Mouse (Mus musculus): ENCODE data around the gene Grhl3.
"Not testable (repeated sequence)": the region's sequence is repeated elsewhere in the genome, so short reads cannot be mapped to it uniquely, and the experiment has no call there.

Gene Grhl3

GRCm38 (mm10) chr4:135573251-135573808 lies at the start of gene Grhl3:
Grhl3 (minus strand) TSS chr4:135573630.
- no peak for DNase-seq (ENCODE audit: low spot score)

DNA sequence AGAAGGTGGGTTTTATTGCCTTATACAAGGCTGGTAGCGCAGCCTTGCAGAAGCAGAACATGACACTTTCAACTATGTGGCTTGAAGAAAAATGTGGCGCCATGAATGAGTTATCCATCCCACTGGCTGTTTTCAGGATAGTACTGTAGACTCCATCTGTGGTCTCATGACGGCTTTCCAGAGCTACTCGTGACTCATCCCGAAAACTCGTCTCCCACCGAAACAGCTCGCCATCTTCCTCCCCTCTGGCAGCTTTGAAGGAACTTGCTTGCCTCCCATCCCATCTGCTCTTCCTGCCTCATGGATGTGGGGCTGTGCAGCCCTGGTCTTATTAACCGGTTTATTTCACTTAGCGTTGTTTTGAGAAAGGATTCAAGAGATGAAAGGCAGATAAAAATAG lies 48.9 kb upstream of the Grhl3 start:
- DNase-seq (ENCODE audit: low spot score) = no peak

DNA sequence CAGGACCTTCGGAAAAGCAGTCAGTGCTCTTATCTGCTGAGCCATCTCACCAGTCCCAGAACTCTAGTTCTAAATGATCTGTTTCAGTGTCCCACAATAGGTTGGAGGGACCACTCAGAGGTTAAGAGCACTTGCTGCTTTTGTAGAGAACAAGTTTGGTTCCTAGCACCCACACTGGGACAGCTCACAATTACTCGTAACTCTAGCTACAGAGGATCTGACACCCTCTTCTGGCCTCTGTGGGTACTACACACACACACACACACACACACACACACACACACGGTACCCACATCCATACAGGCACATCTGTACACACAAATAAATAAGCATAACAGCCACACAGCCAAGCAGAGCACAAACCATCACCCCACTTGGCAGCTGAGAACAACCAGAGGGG lies 47.0 kb upstream of the Grhl3 start:
- DNase-seq (ENCODE audit: low spot score) = no peak

DNA sequence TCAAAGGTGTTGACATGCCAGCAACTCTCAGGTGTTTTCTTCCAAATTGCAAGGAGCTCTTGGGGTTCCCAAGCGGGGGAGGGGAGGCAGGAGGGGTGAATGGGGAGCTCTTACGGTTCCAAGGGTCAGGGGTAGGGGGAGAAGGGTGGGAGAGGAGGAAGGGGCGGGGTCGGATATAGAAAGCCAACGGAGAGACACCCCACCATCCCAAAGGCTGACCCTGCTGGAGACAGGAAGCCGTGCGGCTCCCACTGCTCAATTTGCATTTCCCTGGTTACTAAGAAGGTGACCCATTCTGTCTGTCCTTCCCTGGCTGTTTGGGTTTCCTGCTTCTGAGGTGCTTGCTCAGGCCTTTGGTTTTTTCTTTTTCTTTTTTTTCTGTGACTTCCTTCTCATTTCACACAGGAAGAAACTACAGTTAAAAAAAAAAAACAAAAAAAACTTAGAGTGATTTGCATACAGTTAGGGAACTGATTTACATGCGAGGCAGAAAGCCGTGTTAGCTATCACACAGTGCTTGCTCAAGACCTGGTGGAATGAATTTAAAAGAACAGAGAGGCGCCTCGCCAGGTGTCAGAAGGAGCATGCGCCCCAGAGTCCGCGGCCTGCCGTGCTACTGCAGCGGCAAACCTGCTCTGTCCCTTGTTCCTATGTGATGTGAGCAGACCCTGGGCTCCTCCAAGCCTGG lies 44.5 kb upstream of the Grhl3 start:
- peak; percentile 3 for DNase-seq (ENCODE audit: low spot score)

DNA sequence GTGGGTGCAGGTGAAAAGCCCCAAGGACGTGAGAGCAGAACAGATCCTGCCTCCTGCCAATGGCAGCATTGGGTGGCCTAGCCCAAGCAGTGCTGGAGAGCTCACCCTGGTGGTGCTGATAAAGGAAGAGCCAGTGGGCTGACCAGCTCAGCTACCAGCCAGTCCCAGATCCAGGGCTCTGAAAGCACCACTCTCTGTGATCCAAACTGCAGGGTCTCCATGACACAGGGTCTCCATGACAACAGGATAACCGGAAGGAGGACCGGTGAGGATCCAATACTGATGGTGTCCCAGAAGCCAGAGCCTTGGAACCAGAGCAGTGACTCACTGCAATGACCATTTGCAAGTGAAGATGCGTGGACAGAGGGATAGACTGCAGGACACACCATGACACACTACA lies 43.6 kb upstream of the Grhl3 start:
- no peak for DNase-seq (ENCODE audit: low spot score)

DNA sequence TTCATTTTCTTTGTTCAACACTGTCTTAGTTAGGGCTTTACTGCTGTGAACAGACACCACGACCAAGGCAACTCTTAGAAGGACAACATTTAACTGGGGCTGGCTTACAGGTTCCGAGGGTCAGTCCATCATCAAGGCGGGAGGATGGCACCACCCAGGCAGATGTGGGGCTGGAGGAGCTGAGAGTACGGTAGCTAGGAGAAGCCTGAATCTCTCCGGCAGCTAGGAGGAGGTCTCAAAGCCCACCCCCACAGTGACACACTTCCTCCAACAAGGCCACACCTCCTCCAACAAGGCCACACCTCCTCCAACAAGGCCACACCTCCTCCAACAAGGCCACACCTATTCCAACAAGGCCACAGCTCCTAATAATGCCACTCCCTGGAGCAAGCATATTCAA lies 41.9 kb upstream of the Grhl3 start:
- not testable (repeated sequence) for DNase-seq (ENCODE audit: low spot score)

GRCm38 (mm10) chr4:135609986-135610385 lies 36.6 kb upstream of the Grhl3 start:
- DNase-seq (ENCODE audit: low spot score) = no peak

DNA sequence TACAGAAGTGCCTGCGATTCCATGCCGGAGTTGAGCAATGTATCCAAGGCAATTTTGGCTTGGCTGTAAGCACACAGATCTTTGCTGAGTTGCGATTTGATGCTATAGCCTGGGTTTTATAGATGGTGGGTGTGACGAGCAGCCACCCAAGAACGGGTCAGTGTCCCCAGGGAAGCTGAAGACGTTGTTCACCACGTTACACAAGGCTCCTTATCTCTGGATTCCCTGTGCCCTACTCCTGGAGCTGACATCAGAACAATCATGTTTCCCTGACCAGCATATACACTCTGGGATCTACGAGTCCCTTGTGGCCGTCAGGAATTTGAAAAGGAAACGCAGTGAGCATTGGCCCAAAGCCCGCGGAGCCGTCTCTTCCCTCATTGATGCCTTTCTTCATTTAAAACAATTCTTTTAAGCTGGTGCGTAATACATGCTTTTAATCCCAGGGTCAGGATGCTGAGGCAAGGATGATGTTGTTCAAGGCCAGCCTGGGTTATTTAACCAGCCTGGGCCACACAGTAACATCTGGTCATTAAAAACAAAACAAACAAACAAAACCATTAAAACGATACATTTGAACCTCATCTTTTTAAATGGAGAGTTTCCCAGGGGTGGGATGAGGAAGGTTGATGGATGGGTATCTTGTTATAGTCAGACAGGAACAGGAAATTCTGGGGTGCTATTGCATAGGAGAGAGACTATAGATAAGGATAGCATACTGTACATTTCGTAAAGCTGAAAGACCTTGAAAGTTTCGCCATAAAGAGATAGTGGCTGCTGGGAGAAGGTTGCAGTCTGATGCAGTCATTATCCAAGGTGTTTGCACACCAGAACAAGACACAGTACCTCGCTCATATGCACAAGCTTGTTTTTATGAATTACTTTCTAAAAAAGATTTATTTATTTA lies 34.8 kb upstream of the Grhl3 start:
- DNase-seq (ENCODE audit: low spot score) = no peak

- DNase-seq (ENCODE audit: low spot score) = no peak
Observed at GRCm38 (mm10) chr4:135606271-135606670, 32.8 kb upstream of the Grhl3 start.

DNA sequence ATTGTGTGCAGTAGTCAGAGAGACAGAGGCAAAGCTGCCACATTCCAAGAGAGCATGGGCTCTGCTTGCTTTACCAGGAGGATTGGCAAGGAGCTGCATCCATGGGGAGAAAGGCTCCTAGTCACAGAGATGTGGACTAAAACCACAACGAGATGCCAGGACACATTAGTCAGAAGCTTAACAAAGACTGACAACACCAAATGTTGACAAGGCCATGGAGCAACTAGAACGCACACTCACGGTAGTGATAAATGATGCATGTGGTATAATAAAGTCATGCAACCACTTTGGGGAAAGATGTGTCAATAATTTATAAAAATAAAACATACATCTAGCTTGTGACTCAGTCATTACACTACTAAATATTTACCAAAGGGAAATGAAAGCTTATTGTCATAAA lies 28.1 kb upstream of the Grhl3 start:
- DNase-seq (ENCODE audit: low spot score) = no peak

- DNase-seq (ENCODE audit: low spot score) = no peak
Observed at GRCm38 (mm10) chr4:135599497-135600182, 26.2 kb upstream of the Grhl3 start.

GRCm38 (mm10) chr4:135598998-135599397 lies 25.6 kb upstream of the Grhl3 start:
- DNase-seq (ENCODE audit: low spot score) = no peak

GRCm38 (mm10) chr4:135597571-135597970 lies 24.1 kb upstream of the Grhl3 start:
- no peak for DNase-seq (ENCODE audit: low spot score)

DNA sequence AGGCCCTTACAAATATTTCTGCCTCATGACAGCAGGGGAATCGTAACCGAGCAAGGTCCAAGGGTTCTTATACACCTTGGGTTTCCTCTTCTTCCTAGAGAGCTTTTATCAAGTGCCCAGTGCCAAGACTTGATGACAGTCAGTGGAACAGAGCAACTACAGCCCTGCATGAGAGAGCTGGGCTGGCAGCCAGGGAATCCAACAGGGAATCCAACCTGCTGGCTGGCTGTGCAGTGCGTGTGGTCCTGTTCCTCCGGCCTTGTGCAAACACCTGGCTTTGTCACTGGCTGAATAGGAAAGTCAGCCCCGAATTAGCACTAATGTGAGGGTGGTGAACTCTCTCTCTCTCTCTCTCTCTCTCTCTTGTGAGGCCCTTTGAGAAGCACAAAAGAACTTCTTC lies 22.5 kb upstream of the Grhl3 start:
- no peak for DNase-seq (ENCODE audit: low spot score)

DNA sequence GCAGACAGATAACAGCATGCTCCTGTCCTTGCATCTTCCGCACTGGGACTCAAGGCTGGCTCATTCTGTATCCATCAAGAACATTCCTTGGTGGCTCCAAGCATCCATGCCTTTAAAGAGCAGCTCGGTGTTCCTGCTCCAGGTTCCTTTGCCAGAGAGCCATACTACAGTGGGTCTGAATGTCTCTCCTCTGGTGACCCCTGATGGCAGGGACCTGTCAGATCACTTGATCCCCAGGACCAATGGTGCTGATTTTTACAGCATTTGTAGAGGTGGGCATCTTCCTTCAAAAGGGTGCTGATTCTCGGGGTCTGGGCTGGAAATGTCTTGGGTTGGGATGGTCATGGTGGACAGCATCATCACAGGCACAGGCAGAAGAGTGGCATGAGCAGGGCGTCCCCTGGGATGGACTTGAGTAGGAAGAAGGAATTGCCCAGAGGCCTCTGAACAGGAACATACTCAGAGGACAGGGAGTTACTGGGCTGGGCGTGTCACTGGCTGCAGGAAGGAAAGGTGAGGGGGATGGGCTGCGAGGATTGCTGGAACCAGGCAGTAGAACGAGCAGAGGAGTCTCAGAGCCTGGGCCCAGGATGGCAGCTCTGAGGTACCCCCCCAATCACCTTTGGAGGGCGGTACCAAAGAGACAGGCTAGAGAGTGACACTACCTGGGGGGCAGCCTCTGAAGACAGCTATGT lies 18.3 kb upstream of the Grhl3 start:
- DNase-seq (ENCODE audit: low spot score) = no peak

GRCm38 (mm10) chr4:135591086-135591485 lies 17.7 kb upstream of the Grhl3 start:
- no peak for DNase-seq (ENCODE audit: low spot score)

GRCm38 (mm10) chr4:135584838-135585237 lies 11.4 kb upstream of the Grhl3 start:
- DNase-seq (ENCODE audit: low spot score) = no peak

DNA sequence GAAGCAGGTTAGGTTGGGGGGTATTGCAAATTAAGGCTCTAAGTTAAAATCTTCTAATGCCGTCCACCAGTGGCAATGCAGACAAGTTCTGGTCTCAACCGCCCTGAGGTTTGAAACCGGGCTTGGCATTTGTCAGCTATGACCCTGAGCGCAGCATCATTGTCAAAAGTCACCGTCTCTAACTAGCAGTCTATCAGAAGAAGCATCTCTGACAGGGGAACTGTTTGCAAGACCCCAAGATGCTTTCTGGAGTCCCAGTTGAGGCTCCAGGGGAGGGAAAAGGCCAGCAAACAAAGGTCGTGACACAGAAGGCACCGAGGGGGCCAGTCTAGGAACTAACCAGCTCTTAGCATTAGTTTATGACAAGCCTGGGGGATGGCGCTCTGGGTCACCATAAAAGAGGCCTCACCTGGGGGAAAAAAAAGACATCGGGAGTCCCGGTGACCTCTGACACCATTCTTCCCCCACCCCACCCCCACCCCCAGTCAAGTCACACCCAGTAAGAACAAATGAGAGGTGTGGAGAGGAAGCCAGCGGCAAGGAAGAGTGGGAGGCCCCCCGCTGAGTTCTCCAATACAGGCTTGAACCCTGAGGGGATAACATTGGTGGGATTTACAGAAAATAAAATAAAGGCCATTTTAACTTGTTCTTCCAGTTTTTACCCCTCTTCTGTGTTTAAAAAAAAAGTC lies 7.9 kb upstream of the Grhl3 start:
- no peak for DNase-seq (ENCODE audit: low spot score)

DNA sequence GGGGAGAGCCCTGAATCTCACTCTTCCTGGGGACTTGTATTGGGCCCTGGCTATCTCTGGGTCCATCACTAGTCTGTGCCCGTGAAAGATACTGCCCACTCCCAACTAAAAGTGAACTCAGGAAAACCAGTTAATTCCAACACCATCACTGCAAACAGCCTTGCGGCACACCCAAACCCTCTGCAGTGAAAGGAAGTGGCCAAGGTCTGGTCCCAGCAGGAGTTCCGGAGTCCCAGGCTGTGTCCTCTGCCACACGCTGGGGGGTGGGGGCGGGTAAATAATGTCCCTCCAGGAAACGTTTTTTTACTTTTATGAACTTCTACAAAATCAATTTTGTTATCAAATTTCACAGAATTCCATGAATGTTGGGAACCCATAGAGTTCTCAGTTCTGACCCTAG lies 6.3 kb upstream of the Grhl3 start:
- no peak for DNase-seq (ENCODE audit: low spot score)

DNA sequence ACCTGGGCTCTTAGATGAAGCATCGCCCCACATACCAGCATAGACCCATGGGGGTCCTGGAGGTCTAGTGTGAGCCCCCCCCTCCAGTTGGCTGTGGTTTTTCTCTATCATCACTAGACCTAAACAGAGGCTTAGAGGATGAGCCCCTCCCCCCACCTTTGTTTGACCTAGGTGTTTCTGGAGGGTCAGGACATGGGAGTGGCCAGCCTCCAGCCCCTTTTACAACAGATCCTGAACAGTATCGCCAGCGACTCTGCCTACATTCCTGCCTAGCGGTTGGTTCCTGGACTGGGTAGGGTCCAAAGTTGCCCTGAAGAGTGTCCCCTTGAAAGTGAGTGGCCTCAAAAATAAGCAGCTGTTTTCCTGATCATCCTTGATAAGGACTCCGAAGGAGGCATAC lies 5.1 kb upstream of the Grhl3 start:
- no peak for DNase-seq (ENCODE audit: low spot score)
